Mouse (Mus musculus) heart, postnatal 25 days (tissue): ENCODE measurements around the gene Cacng4. TPM values are rescaled to one million over a fixed set of nuclear protein-coding genes. Genes with fewer than 3 reads are reported as not detected.

ENCODE experiments used
- DNase-seq: peaks from one replicate; pipeline ENCODE4 v3.0.0; 2022; ENCODE audit warnings: low spot score
- intact Hi-C: fragments of 180-260 bp; cut with DNase I; formaldehyde crosslinking; loops from one replicate; pipeline ENCODE4 v1.15.1; 2025
- total RNA-seq, 2 experiments: library from RNA; stranded (reverse); gene quantifications; 2 replicates each; pipeline ENCODE4 v1.2.3; 2021

The Cacng4 gene
- total RNA-seq, 2 experiments from 2014 or later, result 0.16 TPM; not detected in 1

GRCm38 (mm10) chr11:107777487-107777886 lies 16.9 kb downstream of the Cacng4 start:
- DNase-seq, result no peak
- intact Hi-C loops, result no loop called here

DNA sequence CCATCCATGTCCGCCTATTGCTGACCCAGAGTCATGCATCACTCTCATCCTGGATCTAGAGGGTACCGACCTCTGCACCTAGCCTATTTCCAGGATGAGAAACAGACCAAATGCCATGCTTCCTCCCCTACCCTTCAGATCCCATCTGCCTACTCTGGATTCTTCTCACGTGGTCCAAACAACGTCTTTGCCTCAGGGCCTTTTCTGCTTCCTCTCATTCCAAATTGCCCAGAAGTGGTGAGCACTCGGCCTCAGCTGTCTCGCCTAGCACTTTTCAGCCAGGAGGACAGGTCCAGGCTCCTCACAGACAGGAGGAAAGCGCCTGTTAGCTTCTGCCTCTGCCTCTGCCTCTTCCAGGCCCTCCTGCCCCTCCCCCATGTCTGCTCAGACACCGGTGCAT lies 21.0 kb downstream of the Cacng4 start:
- DNase-seq, result no peak
- intact Hi-C loops, result no loop called here

- no peak for DNase-seq
- intact Hi-C loops, result no loop called here
Observed at GRCm38 (mm10) chr11:107772002-107772401, 22.4 kb downstream of the Cacng4 start.

- DNase-seq, result no peak
- intact Hi-C loops, result no loop called here
Observed at GRCm38 (mm10) chr11:107768361-107768760, 26.0 kb downstream of the Cacng4 start.

- intact Hi-C loops, result no loop called here
- DNase-seq, result no peak
Observed at GRCm38 (mm10) chr11:107766932-107767331, 27.4 kb downstream of the Cacng4 start.

GRCm38 (mm10) chr11:107762688-107763460 lies 31.5 kb downstream of the Cacng4 start:
- intact Hi-C loops, result no loop called here

DNA sequence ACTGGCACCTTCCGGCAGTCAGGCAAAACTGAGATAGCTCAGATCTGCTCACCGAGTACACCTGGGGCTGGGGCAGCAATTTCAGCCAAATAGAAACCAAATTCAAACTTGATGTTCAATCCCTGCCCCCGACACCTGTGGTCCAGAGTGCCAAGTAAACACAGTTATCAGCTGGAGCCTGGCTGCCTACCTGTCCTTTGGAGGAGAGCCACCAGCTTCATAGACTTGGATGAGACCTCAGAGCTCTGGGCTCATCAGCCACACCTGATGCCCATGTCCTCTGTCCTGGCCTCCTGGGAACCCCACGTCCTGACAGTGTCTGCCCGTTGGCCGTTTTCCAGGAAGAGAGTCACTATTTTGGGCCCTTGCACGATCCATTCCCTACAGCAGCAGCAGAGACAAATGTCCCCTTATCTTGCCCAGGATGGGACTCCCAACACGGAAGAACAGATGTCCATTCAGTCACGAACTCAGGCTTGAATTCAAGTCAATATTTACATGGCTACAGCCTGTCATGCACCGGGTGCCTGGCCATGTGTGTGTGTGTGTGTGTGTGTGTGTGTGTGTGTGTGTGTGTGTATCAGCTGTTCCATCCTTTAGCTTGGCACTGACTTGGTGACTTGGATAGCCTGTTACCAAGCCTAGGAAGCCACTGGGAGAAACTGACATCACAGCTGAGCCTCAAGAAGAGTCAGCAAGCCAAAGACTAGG lies 32.4 kb downstream of the Cacng4 start:
- intact Hi-C loops, result no loop called here
- DNase-seq, result no peak

More at GRCm38 (mm10) chr11:107762688-107763460, 31.5 kb downstream of the Cacng4 start:
- no peak for DNase-seq

- intact Hi-C loops, result no loop called here
- DNase-seq, result no peak
Observed at GRCm38 (mm10) chr11:107760001-107760400, 34.4 kb downstream of the Cacng4 start.

- intact Hi-C loops, result no loop called here
- no peak for DNase-seq
Observed at GRCm38 (mm10) chr11:107759516-107759915, 34.8 kb downstream of the Cacng4 start.

- no peak for DNase-seq
- intact Hi-C loops, result no loop called here
Observed at GRCm38 (mm10) chr11:107749114-107749513, 45.2 kb downstream of the Cacng4 start.

DNA sequence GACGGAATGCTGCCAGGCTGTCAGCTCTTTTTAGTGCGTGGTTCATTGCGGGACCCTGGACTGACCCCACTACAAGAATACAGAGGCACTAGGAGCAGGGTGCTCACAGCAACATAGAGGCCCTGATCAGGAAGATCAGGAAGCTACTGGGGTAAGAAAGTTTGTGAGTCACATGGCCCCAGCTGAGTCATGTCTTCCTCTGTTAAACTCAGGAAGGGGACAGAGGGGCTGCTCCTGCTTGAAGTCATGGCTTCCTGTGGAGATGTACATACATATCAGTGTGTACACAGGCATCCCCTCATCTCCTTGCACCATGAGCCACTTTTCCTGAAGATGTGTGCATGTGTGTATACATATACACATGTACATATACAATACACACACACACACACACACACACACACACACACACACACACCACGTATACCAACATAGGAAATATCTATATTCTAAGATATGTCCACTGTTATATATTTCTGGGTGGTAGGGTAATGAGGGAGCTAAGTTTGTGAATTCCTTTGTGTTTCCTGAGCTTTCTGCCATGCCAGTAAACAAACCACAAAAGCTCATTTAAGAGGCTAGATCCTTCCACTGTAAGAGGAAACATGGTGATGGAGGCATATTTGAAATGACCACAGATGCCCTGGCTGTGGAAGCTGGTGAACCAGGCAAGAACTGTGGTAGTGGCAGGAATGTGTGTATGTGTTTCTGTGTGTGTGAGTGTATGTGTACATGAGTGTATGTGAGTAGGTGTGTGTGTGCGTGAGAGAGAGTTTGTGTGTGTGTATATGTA lies 45.9 kb downstream of the Cacng4 start:
- intact Hi-C loops, result no loop called here
- DNase-seq, result no peak

GRCm38 (mm10) chr11:107743100-107743499 lies 51.3 kb downstream of the Cacng4 start:
- intact Hi-C loops, result no loop called here
- DNase-seq, result no peak

- intact Hi-C loops, result no loop called here
- DNase-seq, result no peak
Observed at GRCm38 (mm10) chr11:107738418-107739099, 55.8 kb downstream of the Cacng4 start.

DNA sequence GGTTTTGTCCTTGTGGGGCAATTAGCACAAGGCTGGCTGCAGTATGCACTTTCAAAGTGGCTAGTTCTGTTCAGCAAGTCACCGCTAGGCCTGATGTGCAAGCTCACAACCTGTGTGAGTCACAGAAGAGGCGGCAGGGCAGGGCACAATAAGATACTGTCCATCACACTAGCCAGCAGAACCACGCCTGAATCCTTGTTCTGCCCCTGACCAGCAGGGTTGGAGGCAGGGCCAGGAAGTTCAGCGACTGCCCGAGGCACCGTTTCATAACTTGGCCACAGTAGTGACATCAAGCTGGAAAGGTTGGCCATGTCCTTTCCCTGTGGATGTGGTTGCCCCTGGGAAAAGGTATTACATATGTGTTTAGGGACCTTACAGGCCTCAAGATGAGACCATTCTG lies 56.5 kb downstream of the Cacng4 start:
- no peak for DNase-seq
- intact Hi-C loops, result no loop called here

DNA sequence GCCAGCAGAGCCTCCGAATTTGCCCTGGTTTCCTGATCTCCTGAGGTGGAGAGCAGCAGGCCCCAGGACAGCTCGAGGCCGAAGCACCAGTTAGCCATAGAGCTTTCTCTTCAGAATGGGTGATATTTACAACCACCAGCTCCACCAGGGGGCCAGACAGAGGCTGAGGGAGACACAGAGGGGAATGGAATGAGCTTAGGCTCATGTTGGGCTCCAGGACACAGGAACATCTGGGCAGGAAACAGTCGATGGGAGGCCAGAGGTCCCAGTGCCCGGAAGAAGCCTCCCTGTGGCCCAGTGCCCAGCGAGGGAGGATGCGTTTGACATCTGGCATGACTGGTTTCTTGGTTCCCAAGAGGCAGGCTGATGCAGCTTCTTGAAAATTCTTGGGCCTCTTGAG lies 60.2 kb downstream of the Cacng4 start:
- intact Hi-C loops, result no loop called here
- DNase-seq, result no peak

DNA sequence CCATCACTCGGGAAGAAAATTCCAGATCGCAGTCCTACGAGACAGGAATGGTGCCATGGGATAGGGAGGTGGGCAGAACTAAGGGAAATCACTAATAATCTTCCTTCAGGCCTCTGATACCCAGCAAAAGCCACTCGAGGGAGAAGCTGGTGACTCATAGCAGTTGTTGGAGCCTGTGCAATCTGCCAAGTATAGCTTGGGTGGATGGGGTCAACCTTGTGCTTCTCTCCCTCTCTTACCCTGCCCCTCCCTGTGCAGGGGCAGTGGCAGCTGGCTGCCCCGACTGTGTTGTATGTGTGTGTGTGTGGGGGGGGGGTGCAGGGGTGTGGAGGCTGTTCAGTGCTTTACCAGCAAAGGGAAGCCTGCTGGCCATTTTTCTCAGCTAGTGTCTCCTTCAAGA lies 62.9 kb downstream of the Cacng4 start:
- intact Hi-C loops, result no loop called here
- no peak for DNase-seq

- DNase-seq, result no peak
- intact Hi-C loops, result no loop called here
Observed at GRCm38 (mm10) chr11:107730940-107731339, 63.4 kb downstream of the Cacng4 start.

- intact Hi-C loops, result no loop called here
- no peak for DNase-seq
Observed at GRCm38 (mm10) chr11:107729141-107729540, 65.2 kb downstream of the Cacng4 start.

DNA sequence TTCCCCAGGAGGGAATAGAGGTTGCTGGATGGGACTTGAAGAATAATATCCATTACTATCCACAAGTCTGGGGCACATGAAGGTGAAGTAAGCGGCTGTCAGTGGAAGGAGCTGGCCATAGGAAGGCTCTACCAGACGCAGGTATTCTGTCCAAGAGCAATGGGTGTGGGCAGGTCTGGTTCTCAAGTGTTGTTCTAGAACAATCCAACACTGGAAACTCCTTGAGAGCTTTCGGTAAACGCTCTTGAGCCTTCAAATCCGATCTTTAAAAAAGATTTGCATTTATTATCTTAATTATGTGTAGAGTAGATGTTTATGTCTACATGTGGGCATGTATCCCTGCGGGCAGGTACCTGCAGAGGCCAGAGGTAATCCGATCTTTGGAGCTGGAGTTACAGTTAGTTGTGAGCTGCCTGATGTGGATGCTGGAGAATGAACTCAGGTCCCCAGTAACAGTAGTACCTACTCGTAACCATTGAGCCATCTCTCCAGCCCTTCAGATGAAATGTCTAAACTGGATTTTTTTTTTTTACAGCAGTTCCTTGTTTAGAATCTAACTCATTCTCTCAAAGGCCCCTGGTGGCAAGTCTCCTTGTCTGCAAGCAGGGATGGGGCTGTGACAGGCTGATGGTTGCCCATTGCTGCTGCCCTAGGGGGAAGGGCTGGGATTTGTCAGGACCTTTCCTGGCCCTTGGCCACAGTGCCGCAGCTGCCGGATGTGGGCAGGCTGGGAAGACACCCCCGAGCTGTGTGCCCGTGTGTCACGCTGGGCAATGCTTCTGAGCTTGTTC lies 66.1 kb downstream of the Cacng4 start:
- no peak for DNase-seq

More for the DNA sequence above, 66.1 kb downstream of the Cacng4 start:
- intact Hi-C loops, result no loop called here
